Mouse (Mus musculus) liver, embryonic 13.5 days (tissue): ENCODE data around the gene Tnik. TPM values are rescaled to one million over a fixed set of nuclear protein-coding genes. Genes with fewer than 3 reads are reported as not detected.

Source experiments
- ATAC-seq: fragments of 200-750 bp; cut with Nextera tagmentation; 2 replicates; pipeline ENCODE4 v1.8.0; 2017; ENCODE audit warnings: low read depth, mild to moderate bottlenecking, moderate number of reproducible peaks, moderate library complexity
- DNase-seq: peaks from one replicate; pipeline ENCODE4 v3.0.0; 2022
- H3K27ac ChIP-seq: fragments of 300-500 bp; sonication (generic); 2 replicates; pipeline ENCODE4 v1.5.1; 2015; ENCODE audit warnings: moderate library complexity, mild to moderate bottlenecking, inconsistent platforms
- H3K27me3 ChIP-seq: fragments of 300-500 bp; sonication (generic); 2 replicates; pipeline ENCODE4 v1.6.1; 2015; ENCODE audit warnings: mild to moderate bottlenecking, inconsistent platforms
- H3K36me3 ChIP-seq: fragments of 300-500 bp; sonication (generic); 2 replicates; pipeline ENCODE4 v1.6.1; 2015; ENCODE audit warnings: mild to moderate bottlenecking, inconsistent platforms
- H3K4me1 ChIP-seq: fragments of 300-500 bp; sonication (generic); replicated peaks from 2 replicates; pipeline ENCODE4 v1.6.1; 2015; ENCODE audit warnings: inconsistent platforms
- H3K4me2 ChIP-seq: fragments of 300-500 bp; sonication (generic); 2 replicates; pipeline ENCODE4 v1.6.1; 2015; ENCODE audit warnings: inconsistent platforms, mild to moderate bottlenecking, moderate library complexity
- H3K4me3 ChIP-seq: fragments of 300-500 bp; sonication (generic); replicated peaks from 2 replicates; pipeline ENCODE4 v1.5.1; 2015; ENCODE audit warnings: mild to moderate bottlenecking, inconsistent platforms
- H3K9ac ChIP-seq: fragments of 300-500 bp; sonication (generic); 2 replicates; pipeline ENCODE4 v1.6.1; 2015; ENCODE audit warnings: mild to moderate bottlenecking, inconsistent platforms
- H3K9me3 ChIP-seq: fragments of 300-500 bp; sonication (generic); replicated peaks from 2 replicates; pipeline ENCODE4 v1.6.1; 2016; ENCODE audit warnings: inconsistent platforms
- WGBS: fragments of 180-500 bp; shearing (Covaris S2); methylation state at CpG from one replicate; pipeline ENCODE4 v1.1.7; 2015; ENCODE audit not compliant: insufficient replicate concordance; 5-methylcytosine and 5-hydroxymethylcytosine counted together
- polyA plus RNA-seq: library from polyadenylated mRNA; unstranded; fragments of >200 nt; fragmentation: Nextera tagmentation; extraction: Ambion mirVana; gene quantifications from 2 replicates; pipeline ENCODE4 v1.2.1, GENCODE M21; 2015

Gene Tnik
- polyA plus RNA-seq, 1 experiment from 2014 or later, result 1.8 TPM

DNA sequence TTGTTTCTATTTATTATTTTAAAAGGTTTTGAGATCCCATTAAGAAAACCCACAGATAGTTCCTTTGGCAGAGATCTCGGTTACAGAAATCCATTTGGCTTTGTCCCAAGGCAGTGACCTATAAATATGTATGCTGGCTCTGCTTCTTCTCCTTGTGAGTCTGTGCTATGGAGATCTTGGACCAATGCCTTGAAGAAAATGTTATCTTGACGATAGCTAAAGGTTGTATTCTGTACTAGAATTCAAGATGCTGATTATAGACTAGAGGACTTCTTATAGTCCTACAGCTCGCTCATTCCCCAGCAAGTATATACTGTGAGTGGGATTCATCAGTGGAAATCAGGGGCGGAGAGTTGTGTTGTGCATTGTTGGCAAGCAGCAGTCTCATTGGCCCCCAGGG, 178.5 kb downstream of the Tnik start:
- Histone ChIP-seq H3K9ac (no peak overlapping the region), H3K27me3 (no peaks in the 10 kb centered on the region), H3K27ac (no peak overlapping the region), H3K4me1 (no peaks in the 10 kb centered on the region), H3K36me3 (no peaks in the 10 kb centered on the region), H3K9me3 (0 out of 2 replicates have a peak, but pooled peaks cover under 1% of the 10 kb centered on the region), H3K4me3 (no peak overlapping the region), H3K4me2 (no peak overlapping the region)
- DNase-seq (no peak), ATAC-seq (no peak)
- WGBS, result 63% methylated on average over 4 of the region's 4 CpGs

GRCm38 (mm10) chr3:28442116-28442515, 179.1 kb downstream of the Tnik start:
- 79% methylated on average over 4 of the region's 4 CpGs for WGBS
- H3K4me3 ChIP-seq, result no peak overlapping the region
- H3K9ac ChIP-seq, result no peak overlapping the region
- ATAC-seq (no peak), DNase-seq (no peak)
- H3K27ac ChIP-seq, result no peak overlapping the region
- 0 out of 2 replicates have a peak, but pooled peaks cover 5% of the 10 kb centered on the region for H3K9me3 ChIP-seq
- no peaks in the 10 kb centered on the region for H3K36me3 ChIP-seq
- H3K4me1 ChIP-seq, result no peaks in the 10 kb centered on the region
- H3K4me2 ChIP-seq, result no peak overlapping the region
- H3K27me3 ChIP-seq, result no peaks in the 10 kb centered on the region

DNA sequence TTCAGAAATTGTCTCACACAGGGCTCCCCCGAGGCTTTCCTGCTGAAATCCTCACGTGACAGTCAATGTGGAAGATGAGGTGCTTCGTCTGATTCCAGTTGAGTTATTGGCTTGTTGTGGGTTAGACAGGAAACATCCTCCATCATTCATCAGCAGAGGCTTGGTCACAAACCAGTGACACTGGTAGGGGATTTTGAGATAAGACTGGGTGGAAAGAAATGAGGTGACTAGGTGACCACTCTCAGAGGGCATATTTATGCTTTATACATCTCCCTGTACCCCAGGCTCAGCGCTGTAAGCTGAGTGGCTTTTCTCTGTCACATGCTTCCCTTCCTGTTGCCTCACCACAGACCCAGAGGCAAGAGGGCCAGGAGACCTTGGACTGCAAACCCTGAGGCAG, 184.9 kb downstream of the Tnik start:
- no peak overlapping the region for H3K4me3 ChIP-seq
- no peaks in the 10 kb centered on the region for H3K4me1 ChIP-seq
- H3K27me3 ChIP-seq, result no peaks in the 10 kb centered on the region
- DNase-seq (no peak), ATAC-seq (no peak)
- no peak overlapping the region for H3K4me2 ChIP-seq
- no peaks in the 10 kb centered on the region for H3K36me3 ChIP-seq
- H3K27ac ChIP-seq, result no peak overlapping the region
- 30% methylated on average over 4 of the region's 4 CpGs for WGBS
- 0 out of 2 replicates have a peak, but pooled peaks cover 5% of the 10 kb centered on the region for H3K9me3 ChIP-seq
- H3K9ac ChIP-seq, result no peak overlapping the region

DNA sequence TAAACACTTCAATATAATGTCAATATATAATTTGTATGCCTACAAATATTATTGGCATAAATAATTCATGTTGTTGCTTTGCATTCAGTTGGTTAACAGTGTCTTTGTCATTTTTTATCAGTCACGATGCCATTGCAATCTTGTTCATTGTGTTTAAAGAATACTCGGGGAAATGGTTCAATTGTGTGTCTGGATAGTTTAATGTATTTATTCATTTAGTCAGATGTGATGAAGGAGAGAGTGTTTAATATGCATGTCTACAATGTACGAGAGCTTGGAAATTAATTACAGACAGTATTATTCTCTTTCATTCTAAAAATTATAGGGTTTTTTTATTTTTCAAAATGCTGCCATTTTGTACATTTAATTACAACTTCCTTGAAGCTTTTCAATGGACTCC, 190.4 kb downstream of the Tnik start:
- Histone ChIP-seq H3K4me2 (no peak overlapping the region), H3K4me1 (no peaks in the 10 kb centered on the region), H3K27ac (no peak overlapping the region), H3K36me3 (no peaks in the 10 kb centered on the region), H3K27me3 (no peaks in the 10 kb centered on the region), H3K4me3 (no peak overlapping the region), H3K9ac (no peak overlapping the region), H3K9me3 (no peaks in the 10 kb centered on the region)
- no peak for DNase-seq
- ATAC-seq, result no peak
- 70% methylated on average over 3 of the region's 3 CpGs for WGBS

GRCm38 (mm10) chr3:28456842-28457241, 193.8 kb downstream of the Tnik start:
- no peak for ATAC-seq
- WGBS, result 73% methylated on average over 8 of the region's 8 CpGs

DNA sequence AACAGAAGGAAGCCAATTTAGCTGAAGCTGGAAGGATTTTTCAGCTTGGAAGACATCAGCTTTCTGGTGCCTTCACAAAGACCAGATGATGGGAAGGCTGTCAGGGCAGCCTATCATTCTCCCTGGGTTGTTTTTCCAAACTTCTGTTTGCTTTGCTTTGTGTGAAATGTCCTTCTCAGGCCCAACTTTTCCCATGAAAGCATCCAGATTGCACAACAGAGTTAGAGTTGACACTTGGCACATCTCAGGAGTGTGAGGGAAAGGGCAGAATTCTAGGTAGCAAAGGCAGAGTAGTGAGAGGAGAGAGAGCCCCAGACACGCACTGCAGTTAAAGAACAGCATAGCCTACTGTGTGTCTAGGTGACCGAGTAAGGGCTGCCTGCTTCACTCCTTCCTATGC, 194.5 kb downstream of the Tnik start:
- H3K4me2 ChIP-seq, result no peak overlapping the region
- no peaks in the 10 kb centered on the region for H3K36me3 ChIP-seq
- DNase-seq, result no peak
- H3K27me3 ChIP-seq, result no peaks in the 10 kb centered on the region
- 64% methylated on average over 2 of the region's 2 CpGs for WGBS
- ATAC-seq, result no peak
- H3K9ac ChIP-seq, result no peak overlapping the region
- H3K9me3 ChIP-seq, result no peaks in the 10 kb centered on the region
- H3K27ac ChIP-seq, result no peak overlapping the region
- no peaks in the 10 kb centered on the region for H3K4me1 ChIP-seq
- H3K4me3 ChIP-seq, result no peak overlapping the region

More at GRCm38 (mm10) chr3:28456842-28457241, 193.8 kb downstream of the Tnik start:
- Histone ChIP-seq H3K27me3 (no peaks in the 10 kb centered on the region), H3K27ac (no peak overlapping the region), H3K4me1 (no peaks in the 10 kb centered on the region), H3K36me3 (no peaks in the 10 kb centered on the region), H3K4me3 (no peak overlapping the region), H3K9ac (no peak overlapping the region), H3K4me2 (no peak overlapping the region), H3K9me3 (no peaks in the 10 kb centered on the region)
- DNase-seq, result no peak

DNA sequence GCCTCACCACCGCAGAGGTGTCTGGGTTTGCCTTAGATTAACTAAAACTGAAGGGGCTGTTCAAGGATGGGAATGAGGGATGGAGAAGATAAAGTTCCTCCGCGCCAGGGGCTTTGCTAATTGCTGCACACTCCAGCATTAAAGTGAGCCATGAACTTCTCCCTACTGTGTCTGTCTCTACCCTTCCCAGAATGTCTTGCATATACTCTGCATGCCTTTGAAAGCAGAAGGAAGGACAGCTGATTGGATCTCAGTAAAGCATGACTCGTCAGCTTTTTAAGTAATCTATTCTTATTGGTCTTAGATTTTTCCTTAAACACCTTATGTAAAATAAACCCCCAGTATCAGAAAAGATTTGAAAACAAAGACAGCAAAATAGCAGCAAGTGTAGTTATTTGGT, 203.7 kb downstream of the Tnik start:
- WGBS, result 62% methylated on average over 4 of the region's 4 CpGs
- Histone ChIP-seq H3K27ac (no peak overlapping the region), H3K9me3 (no peaks in the 10 kb centered on the region), H3K9ac (no peak overlapping the region), H3K27me3 (no peaks in the 10 kb centered on the region), H3K36me3 (no peaks in the 10 kb centered on the region), H3K4me1 (no peaks in the 10 kb centered on the region), H3K4me3 (no peak overlapping the region), H3K4me2 (no peak overlapping the region)
- DNase-seq, result no peak
- ATAC-seq, result no peak

DNA sequence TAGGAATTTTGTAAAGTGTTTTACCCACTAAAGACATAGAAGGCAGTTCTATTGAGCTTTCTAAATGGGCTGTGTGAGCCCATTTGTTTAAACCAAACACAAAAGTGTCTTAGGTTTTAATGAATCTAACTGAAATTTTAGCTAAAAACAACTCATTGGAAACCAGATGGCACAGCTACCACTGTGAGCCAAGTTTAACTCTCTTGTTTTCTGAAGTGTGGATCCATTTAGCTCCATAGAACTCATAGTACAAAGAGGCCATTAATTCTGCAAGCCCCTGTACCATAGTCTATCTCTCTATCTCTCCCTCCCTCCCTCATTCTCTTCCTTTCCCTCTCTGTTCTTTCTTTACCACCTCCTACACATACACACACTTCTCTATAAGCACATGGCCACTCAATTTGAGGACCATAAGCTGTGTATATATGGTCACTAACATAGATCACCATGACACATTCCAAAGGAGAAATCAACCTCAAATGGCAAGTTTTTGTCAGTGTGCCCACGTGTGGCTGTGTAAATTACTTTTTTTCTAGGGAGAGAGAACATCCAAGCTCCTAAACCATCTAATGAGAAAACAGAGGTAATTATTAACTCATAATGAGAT, 204.2 kb downstream of the Tnik start:
- no peak for DNase-seq
- Histone ChIP-seq H3K27ac (no peak overlapping the region), H3K27me3 (no peaks in the 10 kb centered on the region), H3K9ac (no peak overlapping the region), H3K36me3 (no peaks in the 10 kb centered on the region), H3K9me3 (no peaks in the 10 kb centered on the region), H3K4me2 (no peak overlapping the region), H3K4me1 (no peaks in the 10 kb centered on the region), H3K4me3 (no peak overlapping the region)
- WGBS, result 30% methylated on average over 1 of the region's 1 CpGs
- no peak for ATAC-seq

GRCm38 (mm10) chr3:28467871-28468285, 204.9 kb downstream of the Tnik start:
- Histone ChIP-seq H3K4me3 (no peak overlapping the region), H3K27ac (no peak overlapping the region), H3K4me2 (no peak overlapping the region), H3K27me3 (no peaks in the 10 kb centered on the region), H3K36me3 (no peaks in the 10 kb centered on the region), H3K9ac (no peak overlapping the region), H3K9me3 (no peaks in the 10 kb centered on the region), H3K4me1 (no peaks in the 10 kb centered on the region)
- ATAC-seq (no peak), DNase-seq (no peak)
- WGBS, result 44% methylated on average over 4 of the region's 4 CpGs

DNA sequence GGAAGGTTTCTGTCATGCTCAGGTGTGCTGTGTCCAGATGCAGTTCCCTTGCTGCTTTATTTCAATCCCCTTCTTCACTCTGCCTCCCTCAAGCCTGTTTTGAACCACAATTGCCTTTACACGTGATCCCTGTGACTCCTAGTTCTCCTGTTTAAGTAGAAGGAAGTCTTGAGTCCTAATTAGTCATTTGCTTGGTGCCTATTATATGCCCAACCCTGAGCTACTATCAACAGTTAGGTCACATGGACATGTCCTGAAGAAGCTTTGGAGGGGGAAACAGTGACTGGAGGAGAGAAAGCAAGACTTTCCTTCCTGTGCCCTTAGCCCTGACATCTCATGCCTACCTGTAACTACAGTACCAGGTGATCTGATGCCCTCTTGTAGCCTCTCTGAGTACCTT, 210.4 kb downstream of the Tnik start:
- H3K9me3 ChIP-seq, result no peaks in the 10 kb centered on the region
- H3K36me3 ChIP-seq, result no peaks in the 10 kb centered on the region
- no peak overlapping the region for H3K27ac ChIP-seq
- DNase-seq, result no peak
- no peaks in the 10 kb centered on the region for H3K4me1 ChIP-seq
- no peaks in the 10 kb centered on the region for H3K27me3 ChIP-seq
- no peak overlapping the region for H3K9ac ChIP-seq
- no peak for ATAC-seq
- no peak overlapping the region for H3K4me2 ChIP-seq
- 45% methylated on average over 1 of the region's 1 CpGs for WGBS
- H3K4me3 ChIP-seq, result no peak overlapping the region

DNA sequence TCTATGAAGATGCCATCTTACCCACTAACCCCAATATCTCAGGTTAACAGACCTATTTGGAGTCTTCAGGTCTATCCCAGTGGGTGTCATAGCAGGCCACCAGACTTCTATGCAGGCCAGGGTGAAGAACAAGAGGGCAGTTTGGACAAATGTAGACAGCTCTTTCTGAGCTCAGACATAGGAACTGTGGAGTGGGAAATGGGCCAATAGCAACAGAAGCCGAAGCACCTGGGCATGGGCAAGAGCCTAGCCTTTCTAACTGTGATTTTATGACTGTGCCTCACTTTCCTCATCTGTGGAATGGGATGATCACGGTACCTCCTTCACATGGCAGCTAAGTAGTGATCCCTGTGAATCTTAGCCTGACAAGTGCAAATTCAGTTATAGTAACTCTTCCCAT, 214.4 kb downstream of the Tnik start:
- H3K27me3 ChIP-seq, result no peaks in the 10 kb centered on the region
- H3K9ac ChIP-seq, result no peak overlapping the region
- H3K4me3 ChIP-seq, result no peak overlapping the region
- H3K27ac ChIP-seq, result no peak overlapping the region
- DNase-seq, result no peak
- H3K36me3 ChIP-seq, result no peaks in the 10 kb centered on the region
- H3K9me3 ChIP-seq, result no peaks in the 10 kb centered on the region
- 85% methylated on average over 2 of the region's 2 CpGs for WGBS
- ATAC-seq, result no peak
- H3K4me2 ChIP-seq, result no peak overlapping the region
- H3K4me1 ChIP-seq, result no peaks in the 10 kb centered on the region

DNA sequence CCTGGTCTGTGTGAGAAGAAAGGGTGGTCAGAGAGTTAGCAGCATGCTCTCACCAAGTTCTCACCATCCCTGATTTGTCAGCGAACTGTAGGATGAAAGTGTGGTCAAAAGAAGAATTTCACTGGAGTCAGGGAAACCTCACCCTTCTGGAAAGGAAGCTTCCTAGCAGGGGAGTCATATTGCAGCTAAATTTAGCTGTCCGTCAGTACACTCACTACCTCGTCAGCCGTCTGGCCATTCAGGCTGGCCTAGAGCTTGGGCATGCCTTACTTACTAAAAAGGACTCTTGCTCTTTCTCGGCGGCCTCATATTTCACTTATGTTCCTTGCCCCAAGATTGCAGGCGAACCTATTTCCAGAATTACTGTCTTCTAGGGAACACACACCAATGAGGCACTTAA, 222.7 kb downstream of the Tnik start:
- no peak for DNase-seq
- Histone ChIP-seq H3K36me3 (no peaks in the 10 kb centered on the region), H3K4me2 (no peak overlapping the region), H3K4me1 (no peaks in the 10 kb centered on the region), H3K27me3 (no peaks in the 10 kb centered on the region), H3K27ac (no peak overlapping the region), H3K4me3 (no peak overlapping the region), H3K9ac (no peak overlapping the region), H3K9me3 (no peaks in the 10 kb centered on the region)
- 68% methylated on average over 7 of the region's 7 CpGs for WGBS
- ATAC-seq, result no peak
